Mouse (Mus musculus) heart, adult 2 months (tissue): ENCODE data around the gene Bicd2. TPM values are rescaled to one million over a fixed set of nuclear protein-coding genes. Genes with fewer than 3 reads are reported as not detected.

Experiments
- DNase-seq, 2 experiments: peaks; one replicate each; pipeline ENCODE4 v3.0.0; 2021
- H3K27ac ChIP-seq: fragments of 200-600 bp; 2 replicates; pipeline ENCODE4 v1.8.1; 2022
- H3K27me3 ChIP-seq: fragments of 200-500 bp; 2 replicates; pipeline ENCODE4 v1.6.1; 2012; ENCODE audit warnings: mild to moderate bottlenecking, low read length, inconsistent platforms, mixed read lengths; ENCODE audit not compliant: control insufficient read depth, insufficient read depth
- H3K36me3 ChIP-seq: fragments of 200-500 bp; 2 replicates; pipeline ENCODE4 v1.6.1; 2012; ENCODE audit warnings: low read length, inconsistent platforms; ENCODE audit not compliant: control insufficient read depth, insufficient read depth
- H3K4me1 ChIP-seq: fragments of 200-500 bp; 2 replicates; pipeline ENCODE4 v1.6.1; 2011; ENCODE audit warnings: low read length; ENCODE audit not compliant: control insufficient read depth, insufficient read depth
- H3K4me3 ChIP-seq: fragments of 200-600 bp; 2 replicates; pipeline ENCODE4 v1.8.1; 2022
- H3K79me2 ChIP-seq: fragments of 200-500 bp; replicated peaks from 2 replicates; pipeline ENCODE4 v1.6.1; 2012; ENCODE audit warnings: mild to moderate bottlenecking, inconsistent platforms, low read length, moderate library complexity, mixed read lengths; ENCODE audit not compliant: control insufficient read depth, insufficient read depth
- H3K9ac ChIP-seq: fragments of 200-500 bp; 2 replicates; pipeline ENCODE4 v1.6.1; 2012; ENCODE audit warnings: low read depth, mild to moderate bottlenecking, control low read depth, inconsistent platforms, low read length, mixed read lengths
- CTCF ChIP-seq: fragments of 200-600 bp; IDR thresholded peaks from 2 replicates; pipeline ENCODE4 v1.8.1; 2022; ENCODE audit warnings: antibody characterized with exemption, mild to moderate bottlenecking, moderate library complexity
- EP300 ChIP-seq: fragments of 200-500 bp; IDR thresholded peaks from 2 replicates; pipeline ENCODE4 v1.6.1; 2011; ENCODE audit warnings: low read depth, low read length, control low read depth; ENCODE audit not compliant: insufficient read depth
- POLR2A ChIP-seq: fragments of 200-500 bp; IDR thresholded peaks from 2 replicates; pipeline ENCODE4 v1.6.1; 2011; ENCODE audit warnings: mild to moderate bottlenecking, low read depth, low read length, control low read depth; ENCODE audit not compliant: insufficient read depth
- WGBS: fragments of 180-500 bp; shearing (Covaris S2); methylation state at CpG from one replicate; pipeline ENCODE4 v1.1.7; 2018; 5-methylcytosine and 5-hydroxymethylcytosine counted together
- intact Hi-C: fragments of 180-260 bp; cut with DNase I; formaldehyde crosslinking; loops from one replicate; pipeline ENCODE4 v1.15.1; 2025
- polyA plus RNA-seq: library from polyadenylated mRNA; depleted of rRNA; stranded (reverse); fragments of >200 nt; gene quantifications from 2 replicates; pipeline ENCODE4 v1.2.3, GENCODE M21; 2012
- total RNA-seq, 2 experiments: library from RNA; stranded (reverse); gene quantifications; 2 replicates each; pipeline ENCODE4 v1.2.3; 2021

Bicd2 gene
- total and polyA plus RNA-seq, 3 experiments: 44.5 to 77.6 (median 72.4) TPM

DNA sequence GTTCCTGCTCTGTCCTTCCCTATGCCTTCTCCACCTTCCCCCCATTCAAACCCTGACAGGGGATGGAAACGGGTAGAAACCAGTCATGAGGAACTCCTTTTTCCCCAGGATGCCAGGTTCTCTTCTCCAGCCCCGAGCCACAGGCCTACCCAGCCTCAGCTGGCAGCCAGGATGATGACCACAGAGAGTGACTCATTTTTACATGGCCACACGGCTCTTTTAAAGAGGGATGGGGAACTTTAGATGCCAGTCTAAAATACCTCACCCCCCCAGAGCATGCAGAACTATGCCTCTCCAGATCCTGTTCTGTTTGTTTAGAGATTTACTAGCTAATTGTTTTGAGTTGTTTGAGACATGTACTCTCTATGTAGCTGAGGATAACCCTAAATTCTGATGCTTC, 19.9 kb upstream of the Bicd2 start:
- no peak for DNase-seq
- TF ChIP-seq POLR2A: no peak
- TF ChIP-seq EP300: no peak
- TF ChIP-seq CTCF: no peak
- H3K27ac ChIP-seq: no peak overlapping the region
- peaks cover 2% of the 10 kb centered on the region for H3K4me1 ChIP-seq
- no peaks in the 10 kb centered on the region for H3K79me2 ChIP-seq
- 73% methylated on average over 3 of the region's 3 CpGs for WGBS
- H3K27me3 ChIP-seq: no peaks in the 10 kb centered on the region
- no peak overlapping the region for H3K9ac ChIP-seq
- H3K36me3 ChIP-seq: no peaks in the 10 kb centered on the region
- intact Hi-C loops: no loop called here
- H3K4me3 ChIP-seq: no peak overlapping the region

DNA sequence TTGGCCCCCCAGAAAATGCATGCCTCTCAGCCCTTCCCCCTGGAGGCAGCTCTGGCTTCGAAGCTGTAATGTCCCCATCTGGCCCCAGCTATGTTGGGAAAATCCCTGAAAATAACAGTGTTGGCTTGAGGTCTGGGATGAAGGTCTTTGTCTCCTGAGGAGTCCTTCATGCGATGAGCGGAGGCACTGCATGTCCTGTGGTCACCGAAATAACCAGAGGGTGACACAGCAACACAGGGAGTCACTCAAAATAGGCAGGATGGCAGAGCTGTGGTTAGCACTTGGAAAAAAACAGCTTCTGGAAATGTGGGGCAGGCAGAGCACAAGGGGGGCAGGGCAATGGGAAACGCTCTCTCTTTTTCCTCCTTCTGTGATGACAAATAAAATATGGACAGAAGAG, 19.2 kb upstream of the Bicd2 start:
- TF ChIP-seq EP300 (no peak), CTCF (0 out of 2 replicates have a peak, but pooled peaks have one; percentile 1)
- intact Hi-C loops: no loop called here
- H3K36me3 ChIP-seq: no peaks in the 10 kb centered on the region
- H3K4me3 ChIP-seq: no peak overlapping the region
- no peak overlapping the region for H3K9ac ChIP-seq
- no peak for DNase-seq
- 53% methylated on average over 5 of the region's 5 CpGs for WGBS
- H3K27ac ChIP-seq: no peak overlapping the region
- no peaks in the 10 kb centered on the region for H3K79me2 ChIP-seq
- H3K4me1 ChIP-seq: peaks cover 4% of the 10 kb centered on the region
- no peaks in the 10 kb centered on the region for H3K27me3 ChIP-seq

GRCm38 (mm10) chr13:49322739-49323138, 18.6 kb upstream of the Bicd2 start:
- H3K9ac ChIP-seq: no peak overlapping the region
- TF ChIP-seq EP300 (no peak), CTCF (no peak), POLR2A (no peak)
- H3K27me3 ChIP-seq: no peaks in the 10 kb centered on the region
- H3K79me2 ChIP-seq: no peaks in the 10 kb centered on the region
- no peak overlapping the region for H3K27ac ChIP-seq
- DNase-seq: no peak
- H3K4me1 ChIP-seq: peaks cover 4% of the 10 kb centered on the region
- 92% methylated on average over 5 of the region's 5 CpGs for WGBS
- no peak overlapping the region for H3K4me3 ChIP-seq
- H3K36me3 ChIP-seq: no peaks in the 10 kb centered on the region
- intact Hi-C loops: no loop called here

DNA sequence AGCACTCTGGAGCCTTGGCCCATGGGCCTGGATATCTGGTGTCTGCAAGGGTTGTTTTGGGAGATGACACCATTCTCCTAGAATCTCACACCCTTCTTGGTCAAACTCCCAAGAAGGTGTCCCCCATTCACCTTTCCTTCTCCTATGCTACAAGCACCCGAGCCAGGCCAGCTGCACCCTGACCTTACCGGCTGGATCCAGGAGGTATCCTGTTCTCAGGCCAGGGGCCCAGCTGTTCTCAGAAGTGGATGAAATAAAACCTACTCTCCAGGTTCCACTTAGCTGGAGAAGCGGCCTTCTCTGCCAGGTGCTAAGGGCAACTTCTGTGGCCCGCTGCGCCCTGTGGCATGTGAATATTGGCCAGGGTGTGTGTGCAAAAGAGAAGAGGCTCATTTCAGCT, 16.5 kb upstream of the Bicd2 start:
- Histone ChIP-seq H3K4me1 (peaks cover 4% of the 10 kb centered on the region), H3K79me2 (no peaks in the 10 kb centered on the region), H3K36me3 (no peaks in the 10 kb centered on the region), H3K4me3 (no peak overlapping the region), H3K27me3 (no peaks in the 10 kb centered on the region), H3K9ac (no peak overlapping the region), H3K27ac (no peak overlapping the region)
- no peak for DNase-seq
- intact Hi-C loops: no loop called here
- TF ChIP-seq EP300: no peak
- TF ChIP-seq POLR2A: no peak
- TF ChIP-seq CTCF: no peak
- WGBS: 83% methylated on average over 5 of the region's 5 CpGs

DNA sequence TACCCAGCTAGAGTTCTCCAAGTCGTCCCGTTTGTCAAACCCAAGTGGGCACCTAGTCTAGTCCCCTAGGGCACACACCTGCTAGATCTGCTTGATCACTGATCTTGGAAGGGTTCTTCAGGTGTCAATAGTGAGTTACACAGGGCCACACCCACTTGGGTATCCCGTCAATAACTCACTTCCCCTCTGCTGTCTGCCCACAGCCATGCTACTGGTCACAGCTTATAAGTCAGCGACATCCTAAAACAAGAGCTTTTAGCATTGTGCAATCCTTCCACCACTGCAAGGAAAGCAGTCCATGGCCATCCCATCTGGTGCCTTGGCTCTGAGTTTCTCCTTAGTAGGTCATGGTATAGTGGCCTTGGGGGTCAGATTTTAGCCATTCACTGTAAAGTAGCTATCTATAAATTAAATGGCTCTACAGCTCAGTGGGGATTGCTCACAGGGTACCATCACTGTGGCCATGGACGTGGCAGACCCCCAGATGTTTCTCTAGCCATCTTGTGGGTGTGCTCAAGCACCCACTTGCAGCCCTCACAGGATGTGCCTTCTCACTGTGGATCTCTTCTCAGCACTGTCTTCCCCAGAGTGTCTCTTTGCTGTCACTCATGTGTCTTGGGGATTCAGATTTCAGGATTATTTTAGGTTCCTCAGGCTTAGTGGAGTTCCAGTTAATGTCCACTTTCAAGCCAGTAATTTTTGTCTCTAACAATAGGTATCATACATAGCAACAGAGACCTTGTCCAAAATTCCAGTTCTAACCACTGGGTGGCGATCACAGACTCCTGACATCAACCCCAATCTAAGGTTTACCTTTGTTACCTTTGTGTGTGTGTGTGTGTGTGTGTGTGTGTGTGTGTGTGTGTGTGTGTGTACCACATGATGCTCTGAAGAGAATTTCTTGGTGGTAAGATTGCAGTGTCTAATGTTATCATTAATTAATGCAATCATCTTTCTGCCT, 14.9 kb upstream of the Bicd2 start:
- H3K4me3 ChIP-seq: no peak overlapping the region
- 63% methylated on average over 6 of the region's 6 CpGs for WGBS

DNA sequence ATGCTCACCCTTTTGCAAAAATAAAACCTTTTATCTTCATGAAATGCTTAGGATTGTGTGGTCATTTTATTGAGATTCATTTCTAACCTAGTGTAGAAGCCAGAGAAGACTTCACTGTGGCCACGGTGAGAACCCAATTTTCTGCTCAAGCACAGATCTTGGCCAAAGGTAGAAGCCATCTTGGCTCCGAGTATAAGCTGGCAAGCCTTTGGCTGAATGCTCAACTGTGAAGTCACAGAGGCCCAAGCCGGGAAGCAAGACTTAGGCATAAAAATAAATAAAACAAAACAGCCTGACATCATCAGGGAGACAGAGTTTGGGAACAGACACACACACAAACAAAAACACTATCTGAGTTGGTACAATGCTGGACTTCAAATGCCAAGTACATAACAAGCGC, 13.3 kb upstream of the Bicd2 start:
- Histone ChIP-seq H3K27ac (no peak overlapping the region), H3K27me3 (no peaks in the 10 kb centered on the region), H3K9ac (no peak overlapping the region), H3K79me2 (no peaks in the 10 kb centered on the region), H3K4me1 (peaks cover 2% of the 10 kb centered on the region; the same call in 1 of the 2 replicates), H3K36me3 (no peaks in the 10 kb centered on the region), H3K4me3 (no peak overlapping the region)
- WGBS: 48% methylated on average over 4 of the region's 4 CpGs
- TF ChIP-seq EP300 (no peak), POLR2A (no peak), CTCF (no peak)
- no peak for DNase-seq
- intact Hi-C loops: no loop called here

More for the DNA sequence above, 14.9 kb upstream of the Bicd2 start:
- TF ChIP-seq EP300: no peak
- peak; percentile 73 for TF ChIP-seq CTCF
- Histone ChIP-seq H3K79me2 (no peaks in the 10 kb centered on the region), H3K9ac (no peak overlapping the region), H3K4me1 (peaks cover 4% of the 10 kb centered on the region), H3K27me3 (no peaks in the 10 kb centered on the region), H3K27ac (no peak overlapping the region), H3K36me3 (no peaks in the 10 kb centered on the region)
- intact Hi-C loops: loop anchor here (1.0 kb wide), 1 partner anchor 55 kb away; no protein-coding TSS in a partner anchor
- no peak for DNase-seq
